Mouse (Mus musculus) left cerebral cortex, postnatal 36 days (tissue): ENCODE measurements around the gene Bmp10. TPM values are rescaled to one million over a fixed set of nuclear protein-coding genes. Genes with fewer than 3 reads are reported as not detected.
"Not testable (repeated sequence)": the region's sequence is repeated elsewhere in the genome, so short reads cannot be mapped to it uniquely, and the experiment has no call there.

ENCODE experiments used
- DNase-seq, 2 experiments: peaks; one replicate each; pipeline ENCODE4 v3.0.0; 2021 to 2022; ENCODE audit warnings: low spot score in 2 of 2, mixed read lengths in 1 of 2
- intact Hi-C: fragments of 180-260 bp; cut with DNase I; formaldehyde crosslinking; loops from one replicate; pipeline ENCODE4 v1.15.1; 2025
- total RNA-seq, 2 experiments: library from RNA; stranded (reverse); gene quantifications; 2 replicates each; pipeline ENCODE4 v1.2.3; 2021

The Bmp10 gene
- total RNA-seq, 2 experiments from 2014 or later, result not detected

DNA sequence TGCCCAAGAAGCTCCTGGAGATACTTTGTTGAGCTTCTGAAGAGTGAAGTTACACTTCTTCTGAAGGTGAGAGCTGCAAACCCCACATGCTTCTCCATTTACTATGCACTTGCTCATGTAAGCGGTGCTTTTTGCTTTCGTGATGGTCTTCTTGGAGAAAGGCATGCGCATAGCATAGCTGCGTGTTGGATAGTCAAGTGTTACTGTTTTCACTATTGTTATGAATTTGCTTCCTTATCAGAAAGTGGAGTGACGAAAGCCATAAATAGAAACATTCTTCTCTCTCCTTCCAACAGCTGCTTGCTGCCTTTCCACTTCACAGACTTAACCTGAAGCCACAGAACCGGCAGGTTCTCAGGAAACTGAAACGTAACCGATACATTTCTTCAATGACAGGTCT is 8.0 kb downstream of the Bmp10 start:
- DNase-seq, result no peak
- intact Hi-C loops, result no loop called here

DNA sequence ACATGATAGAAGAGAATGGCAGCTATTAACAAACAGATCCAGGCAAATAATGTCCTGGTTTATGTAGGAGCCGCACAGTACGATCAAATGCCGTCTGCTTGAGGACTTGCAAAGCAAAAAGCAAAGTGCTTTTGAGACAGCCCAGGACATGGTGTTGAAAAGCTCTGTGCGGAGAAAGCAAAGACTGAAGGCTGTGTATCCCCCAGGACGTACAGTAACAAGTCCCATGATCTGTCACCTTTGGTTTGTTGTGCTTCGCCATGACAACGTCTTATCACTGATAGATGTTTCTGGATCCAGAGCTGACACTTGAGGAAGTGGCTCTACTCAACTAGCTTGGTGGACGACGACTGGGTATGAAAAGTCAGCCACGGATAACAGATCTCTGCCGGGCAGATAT is 14.5 kb downstream of the Bmp10 start:
- no peak for DNase-seq
- intact Hi-C loops, result no loop called here

DNA sequence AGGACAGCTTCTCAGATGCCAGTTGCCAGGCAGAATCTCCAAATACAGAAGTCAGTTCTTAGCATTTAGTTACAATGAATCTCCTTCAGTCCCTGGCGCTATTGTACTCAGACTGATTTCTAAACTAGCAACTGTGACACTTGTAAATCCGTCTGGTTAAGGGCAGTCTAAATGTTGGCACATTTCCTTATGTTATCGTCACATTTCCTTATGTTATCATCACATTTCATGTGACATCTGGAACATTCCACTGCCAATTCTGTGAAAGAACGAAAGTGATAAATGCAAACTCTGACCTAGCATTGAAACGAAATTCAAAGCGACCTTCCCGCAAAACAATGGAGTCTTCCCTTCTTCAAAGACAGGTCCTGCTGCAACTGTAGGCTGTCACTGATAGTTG is 16.4 kb downstream of the Bmp10 start:
- intact Hi-C loops, result no loop called here
- no peak for DNase-seq

DNA sequence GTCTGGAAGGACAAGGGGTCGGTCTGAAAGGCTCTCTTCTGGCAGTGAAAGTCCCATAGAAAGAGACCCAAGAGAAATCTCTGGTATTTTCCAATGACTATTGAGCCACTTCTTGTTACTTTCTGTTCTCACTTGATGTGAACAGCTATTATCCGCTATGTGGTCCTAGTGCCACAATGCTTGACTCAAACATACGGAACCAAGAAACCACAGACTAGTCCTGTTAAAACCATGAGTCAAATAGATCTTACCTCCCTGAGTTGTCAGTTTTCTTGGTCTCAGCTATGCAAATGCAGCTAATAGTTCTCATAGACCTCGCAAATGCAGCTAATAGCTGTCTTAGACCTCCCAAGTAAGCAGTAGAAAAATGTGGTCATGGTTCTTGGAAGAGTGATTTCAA is 18.4 kb downstream of the Bmp10 start:
- no peak for DNase-seq
- intact Hi-C loops, result no loop called here

DNA sequence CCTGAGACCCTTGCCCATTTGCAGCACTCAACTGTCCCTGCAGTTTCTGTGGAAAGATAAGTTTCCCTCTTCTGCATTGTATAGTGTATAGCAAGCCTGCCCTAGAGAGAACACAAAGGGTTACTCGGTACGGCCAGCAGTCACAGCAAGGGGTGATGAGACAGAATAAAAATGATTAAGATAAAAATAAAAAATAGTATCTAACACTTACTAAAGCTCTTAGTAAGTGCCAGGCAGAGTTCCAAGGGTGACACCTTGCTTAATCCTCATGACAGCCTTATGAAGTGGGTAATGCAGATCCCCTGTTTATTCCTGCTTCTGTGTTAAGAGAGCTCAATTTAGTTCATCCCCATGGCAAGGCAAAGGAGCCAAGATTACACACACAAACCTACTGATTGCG is 20.7 kb downstream of the Bmp10 start:
- intact Hi-C loops, result no loop called here
- no peak for DNase-seq

DNA sequence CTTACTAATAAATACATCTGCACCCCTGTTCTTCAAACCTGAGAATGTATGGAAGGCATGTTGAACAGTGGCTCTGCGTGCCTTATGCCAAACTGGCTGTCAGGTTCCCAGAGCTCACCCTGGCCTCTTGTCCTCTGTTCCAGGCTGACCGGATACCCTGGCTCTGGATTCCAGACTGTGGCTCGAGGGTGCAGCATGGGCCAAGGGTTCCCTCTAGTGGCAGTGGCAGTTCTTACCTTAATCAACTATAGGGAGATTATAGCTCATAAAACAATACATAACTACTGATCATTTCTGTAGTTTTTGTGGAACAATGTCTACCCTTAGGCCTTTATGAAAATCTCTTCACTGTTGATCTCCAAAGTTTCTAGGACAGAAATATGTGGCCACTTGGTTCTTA is 22.2 kb downstream of the Bmp10 start:
- intact Hi-C loops, result loop anchor here (5.0 kb wide), 1 partner anchor 54 kb away; no protein-coding TSS in a partner anchor
- DNase-seq, result peak in 1 of 2 experiments; percentile 14

DNA sequence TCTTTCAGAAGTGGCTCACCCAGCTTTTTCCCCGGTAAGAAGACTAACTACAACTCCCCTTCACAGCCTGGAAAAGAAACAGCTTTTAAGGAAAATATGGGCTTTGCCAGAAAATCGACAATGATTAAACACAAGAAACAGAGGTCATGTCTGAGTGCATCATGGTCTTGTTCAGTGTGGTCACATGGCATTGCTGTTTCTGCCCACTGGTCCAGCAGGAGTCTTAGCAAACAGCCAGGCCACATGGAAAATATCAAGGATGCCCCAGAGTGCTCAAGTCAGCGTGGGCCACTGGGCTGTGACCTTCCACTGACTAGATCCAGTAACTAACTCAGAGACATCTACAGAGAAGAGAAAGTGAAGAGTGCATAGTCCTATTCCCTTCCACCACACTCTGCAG is 23.0 kb downstream of the Bmp10 start:
- no peak for DNase-seq
- intact Hi-C loops, result loop anchor here (5.0 kb wide), 1 partner anchor 54 kb away; no protein-coding TSS in a partner anchor

DNA sequence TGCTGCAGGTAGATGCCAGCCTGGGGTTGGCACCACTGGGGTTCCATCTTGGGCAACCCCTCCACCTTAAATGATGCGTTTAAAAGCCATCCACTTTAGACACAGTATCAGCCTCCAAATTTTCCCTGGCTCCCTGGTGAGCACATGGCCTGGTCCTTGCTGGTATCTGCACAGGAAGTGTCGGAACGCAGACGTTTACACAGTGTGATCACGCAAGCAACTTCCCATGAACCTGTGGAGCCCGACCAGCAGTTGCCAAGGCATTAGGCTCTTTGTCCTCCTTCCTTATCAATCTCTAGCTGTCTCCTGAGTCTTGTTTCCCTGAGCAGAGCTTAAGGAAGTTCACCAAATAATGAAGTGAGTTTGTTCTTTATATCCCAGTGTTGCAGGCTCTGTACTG is 26.7 kb downstream of the Bmp10 start:
- no peak for DNase-seq
- intact Hi-C loops, result no loop called here

DNA sequence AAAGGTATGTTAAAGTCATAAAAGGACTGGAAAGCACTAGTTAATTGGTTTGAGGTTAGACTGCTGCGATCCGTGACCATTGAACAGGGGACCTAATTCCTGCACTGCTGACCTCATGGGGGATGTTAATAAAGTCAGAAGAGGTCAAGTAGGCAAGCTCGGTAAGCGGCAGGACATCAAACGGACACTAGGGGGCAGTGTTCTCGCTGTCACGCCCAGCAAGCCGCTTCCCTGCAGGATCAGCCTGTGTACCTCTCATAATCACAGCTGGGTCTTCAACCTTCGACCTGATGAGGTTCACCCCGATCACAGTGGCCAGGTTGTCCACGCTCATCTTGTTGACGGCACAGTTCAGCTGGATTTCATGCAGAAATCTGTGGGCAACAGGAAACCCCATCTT is 37.4 kb downstream of the Bmp10 start:
- intact Hi-C loops, result loop anchor here (5.0 kb wide), 1 partner anchor 206 kb away; the partner anchor contains the start of gene Aplf

DNA sequence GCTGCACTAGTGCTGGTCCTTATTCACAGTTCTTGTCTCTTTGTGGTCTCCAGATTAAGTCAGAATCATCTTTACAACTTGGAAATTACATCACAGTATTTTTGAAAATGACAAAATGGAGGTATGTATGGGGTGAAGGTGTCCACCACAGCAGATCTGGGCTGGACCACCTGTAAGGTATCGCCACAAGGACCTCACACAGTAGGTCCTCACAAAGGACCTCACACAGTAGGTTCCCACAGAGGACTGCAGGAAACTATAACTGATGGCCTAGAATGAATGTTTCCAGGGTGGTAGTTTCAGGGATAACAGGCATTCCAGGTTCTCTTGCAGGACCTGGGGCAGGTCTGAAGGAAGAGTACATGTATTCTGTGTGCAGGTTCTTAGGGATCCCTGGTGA is 38.6 kb downstream of the Bmp10 start:
- no peak for DNase-seq
- intact Hi-C loops, result loop anchor here (5.0 kb wide), 1 partner anchor 205 kb away; the partner anchor contains the start of gene Aplf

More for the DNA sequence above, 37.4 kb downstream of the Bmp10 start:
- peak; percentile 40 to 47 for DNase-seq

DNA sequence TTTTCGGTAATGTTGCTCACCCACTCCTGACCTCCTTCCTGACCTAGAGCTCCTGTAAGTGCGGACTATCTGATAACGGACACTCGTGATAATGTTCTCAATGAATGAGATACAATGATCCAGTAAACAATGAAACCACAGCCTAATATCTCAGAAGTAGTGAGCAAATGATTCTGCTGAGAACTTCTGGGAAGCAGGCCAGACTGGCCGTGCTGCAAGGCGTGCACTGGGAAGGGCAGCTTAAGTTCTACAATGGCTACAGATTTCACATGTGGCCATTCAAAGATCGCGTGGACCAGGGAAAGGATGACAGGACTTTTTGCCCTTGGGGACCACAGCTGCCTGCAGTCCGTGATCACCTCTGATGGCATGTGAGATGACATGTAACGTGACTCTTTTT is 39.6 kb downstream of the Bmp10 start:
- intact Hi-C loops, result loop anchor here (5.0 kb wide), 1 partner anchor 204 kb away; the partner anchor contains the start of gene Aplf
- DNase-seq, result no peak

DNA sequence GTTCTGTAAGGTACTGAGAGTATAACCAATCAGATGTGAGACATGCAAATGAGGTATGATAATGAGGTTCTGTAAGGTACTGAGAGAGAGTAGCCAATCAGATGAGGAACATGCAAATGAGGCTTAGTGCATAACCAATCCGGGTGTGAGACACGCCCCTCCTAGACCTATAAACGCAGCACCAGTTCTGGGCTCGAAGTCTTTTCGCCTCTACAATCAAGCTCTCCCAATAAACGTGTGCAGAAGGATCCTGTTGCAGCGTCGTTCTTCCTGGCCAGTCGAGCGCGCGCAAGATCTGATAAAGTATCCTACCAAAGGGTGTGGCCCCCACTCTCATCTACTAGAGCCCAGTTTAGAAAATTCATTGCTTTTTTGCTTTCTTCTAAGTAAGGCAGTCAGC is 41.3 kb downstream of the Bmp10 start:
- DNase-seq, intact Hi-C loops: not testable (repeated sequence)

DNA sequence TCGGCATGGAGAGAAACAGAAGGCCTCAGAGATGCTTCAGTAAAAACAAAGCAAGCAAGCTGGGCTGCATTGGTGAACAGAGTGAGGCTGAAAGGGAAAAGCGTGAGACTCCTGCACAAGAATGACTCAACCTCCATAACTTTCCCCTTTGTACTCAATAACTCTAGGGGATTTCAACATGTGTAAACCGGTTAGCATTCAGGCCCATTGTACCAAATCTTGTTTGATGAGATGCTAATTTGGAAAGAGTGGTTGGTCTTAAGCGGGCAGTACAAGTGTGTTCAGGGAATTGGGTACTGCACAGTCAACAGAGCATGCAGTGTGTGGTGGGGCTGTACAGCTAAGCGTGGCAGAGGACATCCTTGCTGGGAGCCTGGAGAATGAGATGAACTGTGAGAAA is 46.4 kb downstream of the Bmp10 start:
- DNase-seq, result no peak
- intact Hi-C loops, result no loop called here

DNA sequence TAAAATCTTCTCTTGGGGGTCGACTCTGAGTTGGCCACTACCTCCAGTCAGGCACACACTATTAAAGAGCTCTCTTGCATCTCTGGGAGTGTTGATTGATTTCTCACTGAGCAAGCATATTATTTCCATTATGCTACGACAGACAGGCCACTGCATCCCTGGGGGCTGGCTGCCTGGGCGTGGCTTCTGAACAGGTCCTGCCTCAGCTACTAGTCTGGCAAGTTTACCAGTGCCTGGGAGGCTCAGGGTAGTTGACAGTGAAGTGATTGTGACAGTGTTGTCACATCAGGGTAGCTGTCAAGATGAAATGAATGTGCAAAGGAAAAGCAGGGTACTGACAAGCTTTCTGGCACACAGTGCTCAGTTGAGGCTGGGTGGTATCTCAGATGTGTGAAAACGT is 50.1 kb downstream of the Bmp10 start:
- intact Hi-C loops, result no loop called here
- no peak for DNase-seq

DNA sequence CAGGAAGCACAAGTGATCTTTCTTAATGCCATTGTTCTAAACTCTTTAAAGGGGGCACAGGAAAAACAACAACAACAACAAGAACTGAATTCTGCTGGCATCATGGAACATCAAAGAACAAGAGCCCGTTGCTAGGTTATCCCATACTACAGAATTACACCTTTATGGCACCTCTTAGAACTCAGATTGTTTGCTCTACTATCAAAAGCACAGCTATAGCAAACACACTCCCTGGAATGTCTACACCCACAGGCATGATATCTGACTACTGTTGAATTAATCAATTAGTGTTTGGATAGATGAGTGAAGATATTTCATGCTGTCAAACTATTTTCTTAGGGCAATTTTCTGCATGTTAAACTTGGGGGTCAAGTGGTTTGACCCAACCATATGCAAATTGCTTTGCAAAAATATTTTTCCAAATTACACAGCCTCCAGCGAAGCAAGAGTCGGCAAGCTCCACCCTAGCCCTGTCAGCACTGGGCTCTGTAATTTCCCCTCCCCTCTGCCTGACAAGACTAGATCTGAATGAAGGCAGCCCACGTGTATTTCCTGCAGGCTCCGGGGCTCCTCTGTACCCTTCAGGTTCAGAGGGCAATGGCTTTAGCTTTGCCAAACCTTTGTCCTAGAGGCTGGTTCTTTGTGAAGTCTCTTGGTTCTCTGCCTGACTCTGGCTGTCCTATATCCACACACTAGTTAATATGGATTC is 50.7 kb downstream of the Bmp10 start:
- intact Hi-C loops, result no loop called here
- DNase-seq, result no peak

DNA sequence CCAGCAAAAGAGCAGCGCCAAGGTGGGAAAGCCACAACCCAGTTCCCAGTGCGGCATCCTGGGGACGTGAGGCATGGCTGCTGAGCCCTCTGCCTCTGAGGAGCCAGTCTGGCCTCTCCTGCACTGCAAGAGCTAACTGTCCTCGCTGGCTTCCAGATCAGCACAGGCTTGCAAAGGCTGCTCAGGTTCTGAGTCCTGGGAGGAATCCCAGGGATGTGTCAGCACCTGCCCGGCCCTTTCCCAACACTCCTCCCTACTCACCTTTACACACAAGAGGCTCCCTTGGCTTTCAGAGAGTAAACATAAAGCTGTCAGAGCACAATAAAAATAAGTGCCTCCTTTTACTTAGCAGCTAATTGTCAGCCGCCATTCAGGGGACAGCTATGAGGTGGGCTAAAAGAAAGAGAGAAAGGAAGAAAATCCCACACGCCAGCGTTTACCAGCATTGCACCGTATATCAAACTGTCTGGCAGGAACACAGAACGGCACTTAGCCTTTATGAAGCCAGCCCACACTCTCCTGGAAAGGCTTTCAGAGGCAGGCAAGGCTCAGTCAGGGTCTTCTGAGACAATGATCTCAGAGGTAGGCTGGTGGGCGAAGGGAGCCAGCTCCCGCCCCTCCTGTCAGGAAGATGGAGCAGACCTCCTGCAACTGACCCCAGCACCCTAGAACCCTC is 54.6 kb downstream of the Bmp10 start:
- DNase-seq, result no peak
- intact Hi-C loops, result no loop called here

DNA sequence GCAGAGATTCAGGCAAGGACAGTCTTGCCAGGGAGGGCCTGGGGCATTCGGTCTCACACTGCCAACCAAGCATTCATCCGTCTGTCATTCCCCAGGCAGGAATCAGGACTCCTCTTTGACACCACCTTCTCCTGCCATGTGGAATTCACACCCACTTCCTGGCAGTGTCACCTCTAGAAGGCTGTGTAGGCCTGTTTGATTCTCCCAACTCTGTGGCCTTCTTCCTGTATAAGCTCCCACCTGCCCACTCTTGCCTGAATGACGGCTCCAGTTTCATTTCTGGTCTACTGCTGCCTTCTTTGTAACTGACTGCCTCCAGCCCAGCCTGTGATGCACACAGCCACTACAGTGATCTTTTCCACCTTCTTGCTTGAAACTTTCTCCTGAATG is 55.1 kb downstream of the Bmp10 start:
- intact Hi-C loops, result no loop called here
- DNase-seq, result peak in 1 of 2 experiments; percentile 21

DNA sequence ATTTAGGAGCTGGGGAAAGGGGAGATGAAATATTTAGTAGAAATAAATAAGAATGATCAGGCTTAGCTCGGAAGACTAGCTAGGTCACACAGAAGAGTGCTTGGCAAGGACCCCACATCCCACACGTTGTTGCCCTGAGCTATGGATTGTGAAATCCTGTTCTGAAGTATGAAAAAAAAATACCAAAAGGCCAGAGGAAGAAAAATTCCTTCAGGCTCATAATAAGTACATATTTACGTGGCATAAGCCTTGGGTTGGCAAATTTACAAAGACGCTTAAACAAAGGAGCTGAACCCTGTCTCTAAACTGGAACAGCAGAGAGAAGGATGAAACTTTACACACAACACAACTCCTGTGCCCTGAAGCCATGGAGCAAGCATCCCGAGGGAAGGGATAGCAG is 56.0 kb downstream of the Bmp10 start:
- no peak for DNase-seq
- intact Hi-C loops, result no loop called here
